Mouse (Mus musculus) right cerebral cortex, postnatal 36 days (tissue): ENCODE results near the gene Usp47.

Experiments used
- DNase-seq, 2 experiments: peaks; one replicate each; pipeline ENCODE4 v3.0.0; 2022; ENCODE audit warnings: low spot score in 2 of 2, mixed read lengths in 1 of 2

Gene Usp47

GRCm38 (mm10) chr7:112023150-112023600, at the start of gene Usp47:
TSS of gene Usp47 (plus strand) at chr7:112023504.
- peak; percentile 73 to 79 for DNase-seq

GRCm38 (mm10) chr7:111976401-111976800, 46.9 kb upstream of the Usp47 start:
- DNase-seq, result no peak

GRCm38 (mm10) chr7:111977871-111978270, 45.4 kb upstream of the Usp47 start:
- no peak for DNase-seq

- DNase-seq, result no peak
These were observed 41.0 kb upstream of the Usp47 start for GRCm38 (mm10) chr7:111982296-111982695.

GRCm38 (mm10) chr7:111984530-111984929, 38.8 kb upstream of the Usp47 start:
- DNase-seq, result no peak

- no peak for DNase-seq
These were observed 38.0 kb upstream of the Usp47 start for GRCm38 (mm10) chr7:111985266-111985665.

GRCm38 (mm10) chr7:111986906-111987305, 36.4 kb upstream of the Usp47 start:
- no peak for DNase-seq

GRCm38 (mm10) chr7:111997441-111997840, 25.9 kb upstream of the Usp47 start:
- no peak for DNase-seq

GRCm38 (mm10) chr7:111998446-111999004, 24.8 kb upstream of the Usp47 start:
- no peak for DNase-seq

GRCm38 (mm10) chr7:111999376-111999775, 23.9 kb upstream of the Usp47 start:
- DNase-seq, result no peak

- no peak for DNase-seq
These were observed 23.1 kb upstream of the Usp47 start for GRCm38 (mm10) chr7:112000166-112000565.

GRCm38 (mm10) chr7:112010511-112010910, 12.8 kb upstream of the Usp47 start:
- no peak for DNase-seq

- DNase-seq, result no peak
These were observed 12.3 kb upstream of the Usp47 start for GRCm38 (mm10) chr7:112010976-112011375.

GRCm38 (mm10) chr7:112012102-112012501, 11.2 kb upstream of the Usp47 start:
- peak in 1 of 2 experiments; percentile 16 for DNase-seq

GRCm38 (mm10) chr7:112012621-112013177, 10.6 kb upstream of the Usp47 start:
- DNase-seq, result no peak

- no peak for DNase-seq
These were observed 9.2 kb upstream of the Usp47 start for GRCm38 (mm10) chr7:112014148-112014547.

- DNase-seq, result no peak
These were observed 676 bp upstream of the Usp47 start for GRCm38 (mm10) chr7:112022506-112023149.

- no peak for DNase-seq
These were observed 519 bp downstream of the Usp47 start for GRCm38 (mm10) chr7:112023601-112024445.

- no peak for DNase-seq
These were observed 1.1 kb downstream of the Usp47 start for GRCm38 (mm10) chr7:112024446-112024730.

GRCm38 (mm10) chr7:112024856-112025255, 1.6 kb downstream of the Usp47 start:
- DNase-seq, result no peak

- DNase-seq, result no peak
These were observed 7.3 kb downstream of the Usp47 start for GRCm38 (mm10) chr7:112030594-112030993.

- DNase-seq, result no peak
These were observed 12.5 kb downstream of the Usp47 start for GRCm38 (mm10) chr7:112035804-112036203.

- DNase-seq, result no peak
These were observed 13.3 kb downstream of the Usp47 start for GRCm38 (mm10) chr7:112036636-112037035.
